9 mouse cellular contexts compared by ENCODE assay signal in the genomic region with DNA sequence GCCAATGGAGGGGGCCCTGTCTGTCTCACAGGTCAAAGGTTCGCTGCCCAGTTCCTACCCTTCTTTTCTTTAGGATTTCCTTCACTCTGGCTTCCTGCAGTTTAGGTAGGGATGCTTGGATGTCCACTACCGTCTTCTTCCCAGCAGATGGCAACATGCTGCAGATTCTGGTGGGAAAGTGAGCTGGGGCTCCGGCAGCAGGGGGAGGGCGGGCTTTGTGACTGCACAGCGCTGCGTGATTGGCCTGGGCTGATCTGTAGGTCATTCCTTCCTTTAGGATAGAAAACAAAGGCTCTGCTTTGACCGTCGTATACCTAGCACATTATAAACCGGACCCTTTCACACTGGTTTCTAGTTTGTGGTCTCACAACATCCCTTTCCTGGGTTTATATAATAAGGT. TPM values are rescaled to one million over a fixed set of nuclear protein-coding genes. Genes with fewer than 3 reads are reported as not detected.
DNase-seq lines count a peak whose midpoint lies in the region; ATAC-seq lines count a peak whose summit lies in the region.
"Had no signal": no experiment of that assay in that cellular context is flagged by ENCODE, and none has a peak within 500 bp of the region (broad histone marks: within the 10 kb centered on the region; RNA-seq: fewer than 3 reads in every experiment).

No protein-coding gene starts in this region.

- H3K4me3 ChIP-seq in embryonic facial prominence, embryonic 15.5 days (replicated peaks): no peak overlapping the region

- WGBS in embryonic facial prominence, embryonic 15.5 days: 11% methylated on average over 9 of the region's 9 CpGs

- H3K27me3 ChIP-seq in embryonic facial prominence, embryonic 15.5 days: no peaks in the 10 kb centered on the region

- peak; percentile 57; the same call in 1 of the 2 replicates for ATAC-seq in embryonic facial prominence, embryonic 15.5 days (ENCODE audit: insufficient number of reproducible peaks, low FRiP score, low TSS enrichment, low read depth)

- H3K9ac ChIP-seq in embryonic facial prominence, embryonic 15.5 days: no peak overlapping the region

- peak overlapping the region; percentile 10; the same call in 1 of the 2 replicates for H3K4me2 ChIP-seq in embryonic facial prominence, embryonic 15.5 days (replicated peaks)

- H3K9me3 ChIP-seq in embryonic facial prominence, embryonic 15.5 days (replicated peaks): no peaks in the 10 kb centered on the region

- no peaks in the 10 kb centered on the region for H3K36me3 ChIP-seq in embryonic facial prominence, embryonic 15.5 days

- no peaks in the 10 kb centered on the region for H3K4me1 ChIP-seq in embryonic facial prominence, embryonic 15.5 days

- DNase-seq in 416B (ENCODE audit: low read depth): peak; percentile 80
- DNase-seq in adrenal gland, postnatal 14 days: peak; percentile 73
- peak; percentile 13 to 27 for DNase-seq in heart, postnatal 36 days
- DNase-seq in layer of hippocampus, adult 18-20 months (ENCODE audit: low spot score in 2 of 2): peak; percentile 59 to 78
- peak; percentile 34 to 36 for DNase-seq in lung, adult 18-20 months
- DNase-seq in retina, postnatal 1 day: peak; percentile 86
- DNase-seq in natural killer cell, adult 2 months (ENCODE audit: low spot score in 2 of 2): no peak

- intact Hi-C loops in heart, postnatal 36 days (cut with DNase I): loop anchor here (1.0 kb wide), 1 partner anchor 30 kb away; a partner anchor contains a TSS

- H3K27ac ChIP-seq in embryonic facial prominence, embryonic 15.5 days (replicated peaks): no peak overlapping the region

RNA-seq across cellular contexts. Expression of a gene that starts 29.9 kb away (rescaled TPM):
- not detected in 2 replicates for total RNA-seq in adrenal gland, postnatal 14 days (2021)
- 0.13 and 0.17 TPM in 2 replicates for polyA plus RNA-seq in embryonic facial prominence, embryonic 15.5 days (2015; fragmentation: Nextera tagmentation; extraction: Ambion mirVana)
- total RNA-seq in heart, postnatal 36 days (2021): not detected
- 10 to 100 TPM; 16.2 to 16.3 TPM for total RNA-seq in layer of hippocampus, adult 18-20 months (2021)
- polyA plus RNA-seq: spleen, adult 2 months had no signal

RNA-seq across cellular contexts. Expression of a gene that starts 38.2 kb away (rescaled TPM):
- 0.60 TPM in 1 of 2 replicates, not detected in the other for total RNA-seq in adrenal gland, postnatal 14 days (2021)
- 0.32 and 0.39 TPM in 2 replicates for polyA plus RNA-seq in embryonic facial prominence, embryonic 15.5 days (2015; fragmentation: Nextera tagmentation; extraction: Ambion mirVana)
- total RNA-seq in heart, postnatal 36 days (2021): under 1 TPM in 1 of 2 experiments, not detected in 1; 0.27 TPM
- total RNA-seq in layer of hippocampus, adult 18-20 months (2021): 1 to 10 TPM; 5.7 to 8.3 TPM

RNA-seq across cellular contexts. Expression of a gene that starts 59.7 kb away (rescaled TPM):
- total RNA-seq in adrenal gland, postnatal 14 days (2021): 47.4 and 49.9 TPM in 2 replicates
- 18.5 and 18.6 TPM in 2 replicates for polyA plus RNA-seq in embryonic facial prominence, embryonic 15.5 days (2015; fragmentation: Nextera tagmentation; extraction: Ambion mirVana)
- total RNA-seq in heart, postnatal 36 days (2021): 10 to 100 TPM; 72.2 to 76.1 TPM
- 10 to 100 TPM; 64.0 to 76.3 TPM for total RNA-seq in layer of hippocampus, adult 18-20 months (2021)

Comparison
In these comparisons a context has a peak if more than half of its experiments do, and no peak if none do; other contexts are left out.
1. DNase-seq: peak in 416B (single experiment), adrenal gland, postnatal 14 days (single experiment), heart, postnatal 36 days (2 of 2), layer of hippocampus, adult 18-20 months (2 of 2), lung, adult 18-20 months (2 of 2) and retina, postnatal 1 day (single experiment); none in natural killer cell, adult 2 months (0 of 2).
2. RNA of a gene that starts 29.9 kb away (total RNA-seq): 16.2 to 16.3 TPM in layer of hippocampus, adult 18-20 months; not detected in adrenal gland, postnatal 14 days and not detected in heart, postnatal 36 days; every median in the first group is over 10 times any median in the second.